Mouse (Mus musculus) CH12.LX (cell line): ENCODE data around the gene Olfr699. TPM values are rescaled to one million over a fixed set of nuclear protein-coding genes. Genes with fewer than 3 reads are reported as not detected.

Experiments used
- DNase-seq: peaks from one replicate; pipeline ENCODE4 v3.0.0-alpha.2; 2013; ENCODE audit errors: extremely low read depth
- H3K27ac ChIP-seq: 2 replicates; pipeline ENCODE4 v1.5.1; 2012; ENCODE audit warnings: low read depth, mild to moderate bottlenecking, control low read depth, moderate library complexity; ENCODE audit not compliant: insufficient read depth
- H3K27me3 ChIP-seq: replicated peaks from 2 replicates; pipeline ENCODE3; 2012; ENCODE audit warnings: inconsistent platforms
- H3K36me3 ChIP-seq, 2 experiments: replicated peaks in 1 of 2; 2 replicates each; pipeline versions ENCODE3 to v1.6.1; 2012; ENCODE audit warnings: inconsistent platforms in 1 of 2, low read length in 1 of 2, mild to moderate bottlenecking in 1 of 2, mixed read lengths in 1 of 2, moderate library complexity in 1 of 2; ENCODE audit not compliant: control insufficient read depth in 1 of 2, insufficient read depth in 1 of 2
- H3K4me1 ChIP-seq, 2 experiments: 2 replicates each; pipeline ENCODE4 v1.6.1; 2012; ENCODE audit warnings: inconsistent platforms in 1 of 2, moderate library complexity in 1 of 2; ENCODE audit not compliant: insufficient read depth in 2 of 2, control insufficient read depth in 1 of 2
- H3K4me2 ChIP-seq: 2 replicates; pipeline ENCODE4 v1.6.1; 2012; ENCODE audit warnings: low read depth, mild to moderate bottlenecking, control low read depth; ENCODE audit not compliant: poor library complexity, insufficient read depth, severe bottlenecking
- H3K4me3 ChIP-seq, 3 experiments: fragments of 150-350 bp in 1 of 3; sonication (generic) in 1 of 3; replicated peaks in 1 of 3; 2 replicates each; pipeline versions ENCODE3 to v1.5.1; 2011 to 2012; ENCODE audit warnings: low read depth in 2 of 3, low read length in 2 of 3, mild to moderate bottlenecking in 2 of 3, moderate library complexity in 2 of 3, control low read depth in 1 of 3, improper control_type of control experiment in 1 of 3, inconsistent platforms in 1 of 3, mixed read lengths in 1 of 3; ENCODE audit not compliant: poor library complexity in 1 of 3
- H3K79me2 ChIP-seq: replicated peaks from 2 replicates; pipeline ENCODE4 v1.6.1; 2012; ENCODE audit warnings: mild to moderate bottlenecking, moderate library complexity; ENCODE audit not compliant: control insufficient read depth, poor library complexity, insufficient read depth, severe bottlenecking; ENCODE audit errors: extremely low read depth
- H3K9ac ChIP-seq: 2 replicates; pipeline ENCODE4 v1.6.1; 2012; ENCODE audit warnings: low read depth, mild to moderate bottlenecking, control low read depth, moderate library complexity; ENCODE audit not compliant: insufficient read depth
- H3K9me3 ChIP-seq: replicated peaks from 2 replicates; pipeline ENCODE3; 2012; ENCODE audit warnings: low read length, inconsistent platforms, mixed read lengths
- BHLHE40 ChIP-seq: IDR thresholded peaks from 2 replicates; pipeline ENCODE4 v1.6.1; 2011; ENCODE audit warnings: mild to moderate bottlenecking, low read depth, low read length, improper control_type of control experiment
- CHD2 ChIP-seq: IDR thresholded peaks from 2 replicates; pipeline ENCODE4 v1.6.1; 2011; ENCODE audit warnings: low read length, improper control_type of control experiment
- E2F4 ChIP-seq: IDR thresholded peaks from 2 replicates; pipeline ENCODE4 v1.6.1; 2011; ENCODE audit warnings: low read depth, low read length, improper control_type of control experiment; ENCODE audit not compliant: insufficient replicate concordance
- ELF1 ChIP-seq: IDR thresholded peaks from 2 replicates; pipeline ENCODE4 v1.6.1; 2014; ENCODE audit warnings: low read depth, mild to moderate bottlenecking, inconsistent platforms, low read length, improper control_type of control experiment
- EP300 ChIP-seq: IDR thresholded peaks from 2 replicates; pipeline ENCODE4 v1.6.1; 2011; ENCODE audit warnings: low read length, improper control_type of control experiment
- ETS1 ChIP-seq: conservative IDR thresholded peaks from 2 replicates; pipeline ENCODE4 v1.6.1; 2012; ENCODE audit warnings: low read depth, mild to moderate bottlenecking, inconsistent platforms, low read length, improper control_type of control experiment, moderate library complexity
- GABPA ChIP-seq: IDR thresholded peaks from 2 replicates; pipeline ENCODE4 v1.6.1; 2012; ENCODE audit warnings: low read depth, low read length, improper control_type of control experiment, inconsistent platforms; ENCODE audit not compliant: insufficient replicate concordance
- HCFC1 ChIP-seq: IDR thresholded peaks from 2 replicates; pipeline ENCODE4 v1.6.1; 2012; ENCODE audit warnings: low read depth, mild to moderate bottlenecking, inconsistent platforms, low read length, improper control_type of control experiment
- IRF4 ChIP-seq: IDR thresholded peaks from 2 replicates; pipeline ENCODE4 v1.6.1; 2014; ENCODE audit warnings: low read depth, mild to moderate bottlenecking, inconsistent platforms, low read length, improper control_type of control experiment
- JUND ChIP-seq: conservative IDR thresholded peaks from 2 replicates; pipeline ENCODE4 v1.6.1; 2011; ENCODE audit warnings: low read depth, low read length, improper control_type of control experiment
- MAZ ChIP-seq: IDR thresholded peaks from 2 replicates; pipeline ENCODE4 v1.6.1; 2012; ENCODE audit warnings: low read depth, mild to moderate bottlenecking, inconsistent platforms, low read length, improper control_type of control experiment, moderate library complexity
- MEF2A ChIP-seq: IDR thresholded peaks from 2 replicates; pipeline ENCODE4 v1.6.1; 2014; ENCODE audit warnings: low read depth, mild to moderate bottlenecking, inconsistent platforms, low read length, improper control_type of control experiment, borderline replicate concordance
- MYC ChIP-seq: IDR thresholded peaks from 2 replicates; pipeline ENCODE4 v1.6.1; 2011; ENCODE audit warnings: low read depth, mild to moderate bottlenecking, improper control_type of control experiment, low read length
- NRF1 ChIP-seq: IDR thresholded peaks from 2 replicates; pipeline ENCODE4 v1.6.1; 2014; ENCODE audit warnings: low read depth, mild to moderate bottlenecking, inconsistent platforms, low read length, improper control_type of control experiment, moderate library complexity
- PAX5 ChIP-seq: IDR thresholded peaks from 2 replicates; pipeline ENCODE4 v1.6.1; 2012; ENCODE audit warnings: low read length, inconsistent platforms, mixed read lengths
- POLR2AphosphoS2 ChIP-seq: IDR thresholded peaks from 2 replicates; pipeline ENCODE4 v1.6.1; 2011; ENCODE audit warnings: low read depth, low read length, improper control_type of control experiment
- RAD21 ChIP-seq: IDR thresholded peaks from 2 replicates; pipeline ENCODE4 v1.6.1; 2011; ENCODE audit warnings: low read depth, mild to moderate bottlenecking, low read length, improper control_type of control experiment, moderate library complexity
- RCOR1 ChIP-seq: conservative IDR thresholded peaks from 2 replicates; pipeline ENCODE4 v1.6.1; 2012; ENCODE audit warnings: low read depth, mild to moderate bottlenecking, inconsistent platforms, low read length, improper control_type of control experiment
- SIN3A ChIP-seq: IDR thresholded peaks from 2 replicates; pipeline ENCODE4 v1.6.1; 2012; ENCODE audit warnings: low read length, improper control_type of control experiment, inconsistent platforms
- SMC3 ChIP-seq: IDR thresholded peaks from 2 replicates; pipeline ENCODE4 v1.6.1; 2011; ENCODE audit warnings: low read depth, low read length, improper control_type of control experiment
- TBP ChIP-seq: conservative IDR thresholded peaks from 2 replicates; pipeline ENCODE4 v1.6.1; 2011; ENCODE audit warnings: low read depth, low read length, improper control_type of control experiment
- TCF12 ChIP-seq: IDR thresholded peaks from 2 replicates; pipeline ENCODE4 v1.6.1; 2014; ENCODE audit warnings: low read depth, mild to moderate bottlenecking, inconsistent platforms, low read length, improper control_type of control experiment
- USF1 ChIP-seq: IDR thresholded peaks from 2 replicates; pipeline ENCODE4 v1.6.1; 2014; ENCODE audit warnings: low read depth, mild to moderate bottlenecking, inconsistent platforms, low read length, improper control_type of control experiment
- ZKSCAN1 ChIP-seq: IDR thresholded peaks from 2 replicates; pipeline ENCODE4 v1.6.1; 2012; ENCODE audit warnings: low read depth, inconsistent platforms, low read length, improper control_type of control experiment, borderline replicate concordance
- ZNF384 ChIP-seq: IDR thresholded peaks from 2 replicates; pipeline ENCODE4 v1.6.1; 2012; ENCODE audit warnings: low read depth, low read length, improper control_type of control experiment, inconsistent platforms
- dilution Hi-C: fragments of 300-500 bp; cut with MboI; formaldehyde crosslinking; loops from 2 replicates; pipeline ENCODE4 v1.14.3; 2020; ENCODE audit warnings: low sequenced_read_pairs; ENCODE audit not compliant: extremely low pct_unique_long_range_greater_than_20kb, extremely low pct_ligation_motif_present
- in situ Hi-C: fragments of 300-500 bp; cut with MboI; formaldehyde crosslinking; loops from 3 replicates; pipeline ENCODE4 v1.14.3; 2019; ENCODE audit warnings: low sequenced_read_pairs, low pct_ligation_motif_present, low pct_unique_long_range_greater_than_20kb, mixed read lengths
- polyA plus RNA-seq: library from polyadenylated mRNA; unstranded; fragments of >175 nt; gene quantifications from 2 replicates; pipeline ENCODE4 v1.2.1, GENCODE M21; 2012; ENCODE audit warnings: low read depth; ENCODE audit not compliant: insufficient read length
- total RNA-seq, 2 experiments: library from RNA; depleted of rRNA; stranded (reverse); fragments of 300-350 nt in 1 of 2; fragments of >200 nt in 1 of 2; gene quantifications; 2 replicates each; pipeline ENCODE4 v1.2.3; 2012 to 2014

Gene Olfr699
- total RNA-seq (2012; rRNA removed) (not detected in 2 replicates), total RNA-seq (2014; rRNA removed) (not detected in 2 replicates), polyA plus RNA-seq (not detected in 2 replicates)

DNA sequence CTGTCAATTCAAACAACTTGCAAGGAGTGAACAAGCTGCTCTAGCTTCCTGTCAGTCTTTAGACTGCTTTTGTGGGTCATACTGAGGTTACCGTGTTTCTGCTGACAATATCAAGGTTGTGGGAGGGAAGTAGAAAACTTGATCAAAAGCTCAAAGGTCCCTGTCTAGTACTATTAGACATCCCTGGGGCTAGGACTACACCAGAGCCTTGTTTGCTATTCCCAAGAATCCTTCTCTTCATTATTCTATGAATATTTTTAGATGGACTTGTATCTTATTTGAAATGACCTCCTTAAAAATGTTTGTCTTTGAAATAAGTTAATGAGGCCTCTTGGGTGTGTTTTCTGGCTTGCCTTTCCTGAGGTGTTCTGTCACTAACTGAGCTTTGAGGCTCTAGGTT is at the start of gene Olfr699:
Olfr699 (minus strand) TSS at position 101 of the 400 bp plus-strand sequence.
- TF ChIP-seq MAZ (no peak), ZNF384 (no peak), RCOR1 (no peak), ELF1 (no peak), USF1 (no peak), TBP (no peak), IRF4 (no peak), SMC3 (no peak), CHD2 (no peak), HCFC1 (no peak), ZKSCAN1 (no peak), TCF12 (no peak), RAD21 (no peak), PAX5 (no peak), GABPA (no peak), SIN3A (no peak)

DNA sequence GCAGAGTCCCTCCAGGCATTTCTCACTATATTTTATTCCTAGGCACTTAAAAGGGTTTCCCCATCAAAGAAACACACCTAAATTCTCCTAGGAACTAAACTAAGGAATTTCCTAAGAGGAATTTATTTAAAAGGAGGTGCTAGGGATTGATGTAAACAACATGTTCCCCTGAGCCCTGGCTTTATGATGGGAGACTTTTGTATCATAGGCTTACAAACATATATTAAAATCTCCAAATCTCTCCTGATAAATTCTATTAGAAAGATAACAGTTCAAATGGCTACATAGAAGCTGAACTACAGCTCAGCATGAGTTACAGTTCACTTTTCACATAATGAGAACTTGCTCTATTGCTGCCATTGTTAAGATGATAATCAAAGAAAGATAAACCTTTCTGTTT is 40.8 kb upstream of the Olfr699 start, which contains the start of gene Olfr702:
Olfr702 (minus strand) TSS at position 101 of the 400 bp plus-strand sequence.
- no peaks in the 10 kb centered on the region for H3K79me2 ChIP-seq
- H3K36me3 ChIP-seq = no peaks in the 10 kb centered on the region
- H3K9ac ChIP-seq = no peak within 1 kb of the TSS
- in situ Hi-C loops = no loop called here
- no peak within 1 kb of the TSS for H3K4me2 ChIP-seq
- TF ChIP-seq ETS1 (no peak), ZKSCAN1 (no peak), MEF2A (no peak), EP300 (no peak), IRF4 (no peak), E2F4 (no peak), ZNF384 (no peak), BHLHE40 (no peak), PAX5 (no peak), MYC (no peak), POLR2AphosphoS2 (no peak), RAD21 (no peak), JUND (no peak), NRF1 (no peak)
- TF ChIP-seq, all 38 proteins: peak for 0
- dilution Hi-C loops = no loop called here
- no peak for DNase-seq
- no peak within 1 kb of the TSS for H3K4me3 ChIP-seq
- H3K27ac ChIP-seq = no peak within 1 kb of the TSS
- no peaks in the 10 kb centered on the region for H3K4me1 ChIP-seq
- no peaks in the 10 kb centered on the region for H3K9me3 ChIP-seq
- H3K27me3 ChIP-seq = no peaks in the 10 kb centered on the region

More for the DNA sequence above, at the start of gene Olfr699:
- H3K27me3 ChIP-seq = no peaks in the 10 kb centered on the region
- no peak within 1 kb of the TSS for H3K4me2 ChIP-seq
- no peak within 1 kb of the TSS for H3K9ac ChIP-seq
- no peaks in the 10 kb centered on the region for H3K9me3 ChIP-seq
- dilution Hi-C loops (no loop called here), in situ Hi-C loops (no loop called here)
- DNase-seq = no peak
- H3K4me1 ChIP-seq = no peaks in the 10 kb centered on the region
- H3K4me3 ChIP-seq = no peak within 1 kb of the TSS
- H3K79me2 ChIP-seq = no peaks in the 10 kb centered on the region
- no peak within 1 kb of the TSS for H3K27ac ChIP-seq
- H3K36me3 ChIP-seq = no peaks in the 10 kb centered on the region
